In genomic region chr14:17173218-17173617, GRCm38 (mm10) we compare ENCODE assay signal across 8 mouse cellular contexts.
A peak's percentile ranks its signal among the peaks of the same experiment; 100 is the strongest.
DNase-seq lines count a peak whose midpoint lies in the region; ATAC-seq and TF ChIP-seq lines count a peak whose summit lies in the region.

No protein-coding gene starts in this region.

- intact Hi-C loops in left cerebral cortex, adult 2 months (cut with DNase I) = no loop called here

- peaks cover 22% of the 10 kb centered on the region for H3K4me1 ChIP-seq in megakaryocyte, embryonic 14.5 days
- H3K4me1 ChIP-seq in hindbrain, embryonic 12.5 days = peaks cover 9% of the 10 kb centered on the region
- H3K4me1 ChIP-seq in lung, embryonic 16.5 days (replicated peaks; ENCODE audit: control insufficient read depth, insufficient read depth, low read length) = peaks cover 15% of the 10 kb centered on the region
- H3K4me1 ChIP-seq in stomach, embryonic 16.5 days (ENCODE audit: control insufficient read depth, insufficient read depth, low read length) = 0 out of 2 replicates have a peak, but pooled peaks cover 6% of the 10 kb centered on the region

- no peak for DNase-seq in left cerebral cortex, adult 2 months (ENCODE audit: extremely low spot score in 1 of 2, low spot score in 2 of 2)
- DNase-seq in thymus, postnatal 25 days = no peak
- no peak for DNase-seq in ovary, postnatal 14 days (ENCODE audit: low spot score)

- no peak for ATAC-seq in megakaryocyte, adult 5-6 weeks (ENCODE audit: poor library complexity, severe bottlenecking)
- no peak for ATAC-seq in hindbrain, embryonic 12.5 days (ENCODE audit: low FRiP score)
- peak; percentile 68 for ATAC-seq in lung, embryonic 16.5 days (ENCODE audit: low read depth)
- ATAC-seq in stomach, embryonic 16.5 days (ENCODE audit: insufficient read depth, low FRiP score) = peak; percentile 27; the same call in 1 of the 2 replicates

- no peaks in the 10 kb centered on the region for H3K36me3 ChIP-seq in megakaryocyte, embryonic 14.5 days (replicated peaks; ENCODE audit: low read length)
- H3K36me3 ChIP-seq in hindbrain, embryonic 12.5 days = no peaks in the 10 kb centered on the region
- no peaks in the 10 kb centered on the region for H3K36me3 ChIP-seq in lung, embryonic 16.5 days (ENCODE audit: control insufficient read depth, insufficient read depth, low read length)
- no peaks in the 10 kb centered on the region for H3K36me3 ChIP-seq in stomach, embryonic 16.5 days (ENCODE audit: control insufficient read depth, insufficient read depth, low read length)

- peaks cover 18% of the 10 kb centered on the region for H3K27me3 ChIP-seq in megakaryocyte, embryonic 14.5 days (replicated peaks)
- H3K27me3 ChIP-seq in hindbrain, embryonic 12.5 days = peaks cover 11% of the 10 kb centered on the region
- H3K27me3 ChIP-seq in lung, embryonic 16.5 days (ENCODE audit: control insufficient read depth, insufficient read depth, low read depth, low read length) = peaks cover 13% of the 10 kb centered on the region
- 0 out of 2 replicates have a peak, but pooled peaks cover 7% of the 10 kb centered on the region for H3K27me3 ChIP-seq in stomach, embryonic 16.5 days (ENCODE audit: control insufficient read depth, insufficient read depth, low read length)

- H3K9ac ChIP-seq in hindbrain, embryonic 12.5 days = no peak overlapping the region
- no peak overlapping the region for H3K9ac ChIP-seq in lung, embryonic 16.5 days (ENCODE audit: low read length)
- no peak overlapping the region for H3K9ac ChIP-seq in stomach, embryonic 16.5 days (ENCODE audit: low read length)

- WGBS in hindbrain, embryonic 12.5 days = 41% methylated on average over 7 of the region's 7 CpGs
- WGBS in lung, embryonic 16.5 days = 7% methylated on average over 7 of the region's 7 CpGs
- WGBS in stomach, embryonic 16.5 days = 5% methylated on average over 7 of the region's 7 CpGs

- H3K9me3 ChIP-seq in megakaryocyte, embryonic 14.5 days = 0 out of 2 replicates have a peak, but pooled peaks cover 3% of the 10 kb centered on the region
- no peaks in the 10 kb centered on the region for H3K9me3 ChIP-seq in hindbrain, embryonic 12.5 days (replicated peaks)
- H3K9me3 ChIP-seq in lung, embryonic 16.5 days (ENCODE audit: control insufficient read depth, low read length) = no peaks in the 10 kb centered on the region
- no peaks in the 10 kb centered on the region for H3K9me3 ChIP-seq in stomach, embryonic 16.5 days (replicated peaks; ENCODE audit: control insufficient read depth, low read length)

- no peak overlapping the region for H3K27ac ChIP-seq in hindbrain, embryonic 12.5 days
- 0 out of 2 replicates have a peak overlapping the region, but pooled peaks have one; percentile 7 for H3K27ac ChIP-seq in lung, embryonic 16.5 days (ENCODE audit: low read length)
- no peak overlapping the region for H3K27ac ChIP-seq in stomach, embryonic 16.5 days (ENCODE audit: low read length)
- H3K27ac ChIP-seq in left cerebral cortex, adult 2 months = no peak overlapping the region

- TF ChIP-seq CTCF in left cerebral cortex, adult 2 months (IDR thresholded peaks at IDR 0.05) = no peak

- H3K4me3 ChIP-seq in megakaryocyte, embryonic 14.5 days (replicated peaks) = peak overlapping the region; percentile 91
- H3K4me3 ChIP-seq in hindbrain, embryonic 12.5 days = peak overlapping the region; percentile 53
- H3K4me3 ChIP-seq in lung, embryonic 16.5 days (ENCODE audit: low read length) = peak overlapping the region; percentile 59
- H3K4me3 ChIP-seq in stomach, embryonic 16.5 days (replicated peaks; ENCODE audit: low read length) = peak overlapping the region; percentile 63
- H3K4me3 ChIP-seq in left cerebral cortex, adult 2 months = no peak overlapping the region

- H3K4me2 ChIP-seq in hindbrain, embryonic 12.5 days (replicated peaks) = peak overlapping the region; percentile 86
- H3K4me2 ChIP-seq in lung, embryonic 16.5 days (ENCODE audit: low read depth, low read length) = peak overlapping the region; percentile 91
- peak overlapping the region; percentile 92 for H3K4me2 ChIP-seq in stomach, embryonic 16.5 days (ENCODE audit: low read depth, low read length)

Comparison
In these comparisons a context has a peak if more than half of its experiments do, and no peak if none do; other contexts are left out.
1. ATAC-seq: peak in lung, embryonic 16.5 days (single experiment) and stomach, embryonic 16.5 days (single experiment); none in megakaryocyte, adult 5-6 weeks (single experiment) and hindbrain, embryonic 12.5 days (single experiment).
2. Peak in every context shown above with its lines, with median percentiles within 50 percentile points of each other: H3K4me2 ChIP-seq.